Mouse (Mus musculus) gonadal fat pad, adult 2 months (tissue): ENCODE results near the gene Fkbp5. TPM values are rescaled to one million over a fixed set of nuclear protein-coding genes. Genes with fewer than 3 reads are reported as not detected.

Experiments used
- polyA plus RNA-seq: library from polyadenylated mRNA; depleted of rRNA; stranded (reverse); fragments of >200 nt; gene quantifications from 2 replicates; pipeline ENCODE4 v1.2.3, GENCODE M21; 2012; rRNA removed

Gene Fkbp5
- polyA plus RNA-seq, 1 experiment = 133 TPM

Other genes with a start within 250 kb of the Fkbp5 start
- 14.8 and 17.7 TPM in 2 replicates for gene Fance, start 204.0 kb downstream of the Fkbp5 start, polyA plus RNA-seq
- 1,759 and 1,778 TPM in 2 replicates for gene Rpl10a, start 189.1 kb downstream of the Fkbp5 start, polyA plus RNA-seq
- gene Tead3, start 166.7 kb downstream of the Fkbp5 start, polyA plus RNA-seq = 18.8 and 21.1 TPM in 2 replicates
- gene Tulp1, start 152.3 kb downstream of the Fkbp5 start, polyA plus RNA-seq = 1.3 and 1.7 TPM in 2 replicates
- gene Armc12, start 13.3 kb upstream of the Fkbp5 start, polyA plus RNA-seq = 2.2 and 2.4 TPM in 2 replicates
- 1,738 and 2,096 TPM in 2 replicates for gene Clpsl2, start 31.9 kb upstream of the Fkbp5 start, polyA plus RNA-seq
- gene Clps, start 43.2 kb upstream of the Fkbp5 start, polyA plus RNA-seq = 1.7 and 8.1 TPM in 2 replicates
- gene Lhfpl5, start 58.1 kb upstream of the Fkbp5 start, polyA plus RNA-seq = not detected in 2 replicates
- gene Srpk1, start 105.2 kb upstream of the Fkbp5 start, polyA plus RNA-seq = 20.4 and 22.5 TPM in 2 replicates
- 2.3 and 3.0 TPM in 2 replicates for gene Slc26a8, start 172.7 kb upstream of the Fkbp5 start, polyA plus RNA-seq
- 72.3 and 73.3 TPM in 2 replicates for gene Mapk14, start 173.8 kb upstream of the Fkbp5 start, polyA plus RNA-seq
- gene AC170998.1, start 208.6 kb upstream of the Fkbp5 start, polyA plus RNA-seq = 0.50 and 0.57 TPM in 2 replicates